Mouse (Mus musculus) adrenal gland, adult 18-20 months (tissue): ENCODE data around the gene Ccl21a. TPM values are rescaled to one million over a fixed set of nuclear protein-coding genes. Genes with fewer than 3 reads are reported as not detected.
"Not testable (repeated sequence)": the region's sequence is repeated elsewhere in the genome, so short reads cannot be mapped to it uniquely, and the experiment has no call there.

ENCODE experiments used
- DNase-seq, 2 experiments: peaks; one replicate each; pipeline ENCODE4 v3.0.0; 2021 to 2022; ENCODE audit warnings: low spot score in 2 of 2
- long read RNA-seq, 2 experiments: library from polyadenylated mRNA; stranded (forward); transcript quantifications; one replicate each; pipeline ENCODE4 v2.0.0; 2021
- total RNA-seq, 2 experiments: library from RNA; stranded (reverse); gene quantifications; 1 replicate in 1 of 2; 2 replicates in 1 of 2; pipeline ENCODE4 v1.2.3; 2021

Ccl21a gene
- 10 to 100 TPM in 1 of 2 experiments, 1 to 10 TPM in 1; 3.1 to 10.2 TPM for total RNA-seq
- long read RNA-seq, experiment 1, partial matches to known transcripts = 0 of 4 reads
- long read RNA-seq, experiment 1, other reads (novel, unspliced or antisense) = 0 of 4 reads
- long read RNA-seq, experiment 2, partial matches to known transcripts = 1 of 3 reads
- long read RNA-seq, experiment 2, other reads (novel, unspliced or antisense) = 0 of 3 reads

GRCm38 (mm10) chr4:42773893-42774292, at the start of gene Ccl21a:
Gene Ccl21a (minus strand): TSS chr4:42773993.
- not testable (repeated sequence) for DNase-seq

DNA sequence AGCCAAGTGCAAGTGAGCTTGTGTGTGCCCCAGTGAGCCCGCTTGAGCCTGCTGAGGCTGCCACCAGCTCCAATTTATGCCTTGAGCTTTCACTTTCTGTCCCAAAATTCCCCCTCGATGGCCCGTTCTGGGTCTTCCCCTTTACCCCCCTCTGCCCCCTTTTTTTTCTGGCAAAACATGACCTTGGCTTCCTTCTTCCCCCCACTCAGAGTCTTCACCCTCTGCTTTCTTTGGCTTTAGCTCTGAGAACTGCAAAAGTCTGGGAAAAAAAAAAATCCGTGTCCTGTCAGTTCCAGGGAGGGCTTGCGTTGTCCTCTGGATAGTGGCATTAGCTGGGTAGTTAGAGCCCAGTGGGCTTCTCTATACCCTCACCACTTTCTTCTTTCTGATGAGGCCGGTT, 17.3 kb downstream of the Ccl21a start, which contains the start of gene Ccl19:
Ccl19 (minus strand) TSS at position 101 of the 400 bp plus-strand sequence.
- not testable (repeated sequence) for DNase-seq

DNA sequence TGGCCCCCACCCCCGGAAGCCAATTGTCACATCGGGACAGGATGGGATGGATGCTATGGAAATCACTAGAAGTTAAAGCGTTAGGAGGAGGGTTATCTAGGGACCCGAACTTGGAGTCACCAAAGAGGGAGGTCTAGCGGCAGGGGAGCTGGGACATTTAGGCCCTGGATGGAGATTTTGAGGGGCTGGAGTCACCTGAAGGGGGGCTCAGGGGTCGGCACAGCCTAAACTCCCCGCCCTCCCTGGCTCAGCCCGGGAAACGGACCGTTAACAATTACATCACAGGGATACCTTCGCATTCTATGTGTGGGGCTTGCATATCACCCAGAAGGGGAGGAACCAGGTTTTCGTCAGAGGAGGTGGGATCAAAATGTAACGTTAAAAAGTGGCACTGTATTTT, 38.5 kb downstream of the Ccl21a start, which contains the start of gene 4930578G10Rik:
4930578G10Rik (plus strand) TSS at position 301 of the 400 bp plus-strand sequence.
- not testable (repeated sequence) for DNase-seq

Other genes with a start within 250 kb of the Ccl21a start
- not detected for gene Fam205a2, start 245.8 kb downstream of the Ccl21a start, total RNA-seq
- gene Gm10591, start 161.8 kb downstream of the Ccl21a start, total RNA-seq = not detected
- 10 to 100 TPM; 14.5 to 19.7 TPM for gene Gm2564, start 144.3 kb downstream of the Ccl21a start, total RNA-seq
- 1 to 10 TPM in 1 of 2 experiments, not detected in 1; 5.9 TPM for gene Ccl27b, start 118.7 kb downstream of the Ccl21a start, total RNA-seq
- not detected for gene Il11ra2, start 112.1 kb downstream of the Ccl21a start, total RNA-seq
- gene 4930578G10Rik, start 38.4 kb downstream of the Ccl21a start, total RNA-seq = under 1 TPM in 1 of 2 experiments, not detected in 1; 0.86 TPM
- 1 to 10 TPM; 1.5 to 3.2 TPM for gene Ccl19, start 17.4 kb downstream of the Ccl21a start, total RNA-seq
- not detected for gene Fam205a1, start 79.9 kb upstream of the Ccl21a start, total RNA-seq
- under 1 TPM in 1 of 2 experiments, not detected in 1; 0.27 TPM for gene Gm12394, start 82.8 kb upstream of the Ccl21a start, total RNA-seq
- under 1 TPM in 1 of 2 experiments, not detected in 1; 0.19 TPM for gene Fam205c, start 100.2 kb upstream of the Ccl21a start, total RNA-seq
- gene Phf24, start 142.7 kb upstream of the Ccl21a start, total RNA-seq = 1 to 10 TPM; 1.6 to 1.8 TPM
- gene Dnajb5, start 175.8 kb upstream of the Ccl21a start, total RNA-seq = 10 to 100 TPM; 17.0 to 24.2 TPM
- not detected for gene 1700022I11Rik, start 195.6 kb upstream of the Ccl21a start, total RNA-seq
- gene Vcp, start 226.5 kb upstream of the Ccl21a start, total RNA-seq = 100 to 1,000 TPM; 267 to 341 TPM
- gene Fancg, start 236.5 kb upstream of the Ccl21a start, total RNA-seq = 1 to 10 TPM; 6.6 to 7.7 TPM